Mouse (Mus musculus) embryonic stem cell, embryonic (primary cell): ENCODE measurements around the gene Lgals3.

Experiments
- CTCF ChIA-PET, 4 experiments: fragments of 300-600 bp in 2 of 4; fragments of 350-600 bp in 2 of 4; sonication (Branson Sonifier 250); formaldehyde crosslinking; loops; one replicate each; lab custom pipeline; 2022; ENCODE audit warnings: inconsistent platforms in 2 of 4; lab: Charles Lee
- POLR2A ChIA-PET, 4 experiments: fragments of 300-600 bp in 2 of 4; fragments of 350-600 bp in 2 of 4; sonication (Branson Sonifier 250); formaldehyde crosslinking; loops; one replicate each; lab custom pipeline; 2022; ENCODE audit warnings: antibody characterized with exemption in 4 of 4, inconsistent platforms in 1 of 4; lab: Charles Lee

Lgals3 gene

GRCm38 (mm10) chr14:47432987-47433386 lies 65.4 kb downstream of the Lgals3 start:
- CTCF ChIA-PET = interaction anchor here in 1 of 4 experiments (1.0 kb wide), 1 partner anchor 39 kb away, joined by 3 read pairs; no protein-coding TSS in a partner anchor
- POLR2A ChIA-PET = interaction anchor here in 1 of 4 experiments (0.9 kb wide), 1 partner anchor 10 kb away, joined by 3 read pairs; no protein-coding TSS in a partner anchor
